ENCODE assay signal across 1 mouse cellular context in the genomic region with DNA sequence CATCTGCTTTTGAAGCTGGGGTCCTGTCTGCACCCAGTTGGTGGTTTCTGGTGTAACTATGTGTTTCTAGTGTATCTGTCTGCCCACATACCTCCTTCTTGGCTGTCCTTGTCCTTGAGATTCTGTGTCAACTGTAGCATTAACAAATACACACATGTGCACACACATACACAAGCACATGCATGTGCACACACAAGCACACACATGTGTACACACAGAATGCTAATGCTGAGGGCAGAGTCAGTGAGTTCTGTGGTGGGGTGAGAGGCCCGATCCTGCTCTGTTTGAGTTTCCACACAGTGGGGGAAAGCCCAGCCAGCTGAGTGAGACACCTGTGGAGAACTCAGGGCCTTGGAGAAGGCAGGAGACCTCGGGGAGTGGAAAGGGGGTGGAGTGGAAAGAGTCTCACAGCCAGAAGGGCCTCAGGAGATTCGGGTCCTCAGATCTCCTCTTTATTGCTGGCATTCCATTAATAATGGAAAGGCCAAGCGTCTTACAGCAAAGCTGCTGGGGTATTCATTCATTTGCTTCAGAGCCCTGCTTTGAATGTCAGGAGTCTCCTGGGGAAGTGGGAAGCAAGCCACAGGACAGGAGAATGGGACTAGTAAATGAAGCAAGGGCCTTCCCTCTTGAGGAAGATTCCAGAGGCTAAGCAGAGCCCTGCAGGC.
TF ChIP-seq lines count a peak whose summit lies in the region.

No protein-coding gene starts in this region.

TF ChIP-seq in CH12.LX, 34 proteins besides CTCF, POLR2A, EP300 and RAD21 (continued from another document):
- TF ChIP-seq UBTF (IDR thresholded peaks at IDR 0.05; ENCODE audit: low read depth, low read length) (0 out of 2 replicates have a peak, but pooled peaks have one; percentile 50), MEF2A (IDR thresholded peaks at IDR 0.05; ENCODE audit: borderline replicate concordance, low read depth, low read length) (peak; percentile 48; the same call in 1 of the 2 replicates), USF2 (conservative IDR thresholded peaks at IDR 0.05; ENCODE audit: low read depth, low read length) (no peak), NELFE (IDR thresholded peaks at IDR 0.05; ENCODE audit: low read depth, low read length) (no peak), SMC3 (IDR thresholded peaks at IDR 0.05; ENCODE audit: low read depth, low read length) (peak; percentile 2; the same call in 1 of the 2 replicates), CHD1 (IDR thresholded peaks at IDR 0.05; ENCODE audit: low read depth, low read length) (no peak), MAFK (IDR thresholded peaks at IDR 0.05; ENCODE audit: insufficient replicate concordance, low read length) (0 out of 2 replicates have a peak, but pooled peaks have one; percentile 22), ZC3H11A (IDR thresholded peaks at IDR 0.05; ENCODE audit: low read depth, low read length) (no peak), ETS1 (conservative IDR thresholded peaks at IDR 0.05; ENCODE audit: low read depth, low read length) (peak; percentile 73), NRF1 (IDR thresholded peaks at IDR 0.05; ENCODE audit: low read depth, low read length) (peak; percentile 35), SIN3A (IDR thresholded peaks at IDR 0.05; ENCODE audit: low read length) (peak; percentile 48)
